Mouse (Mus musculus) testis, adult 2 months (tissue): ENCODE measurements around the gene Nfic.

Source experiments
- CTCF ChIP-seq: fragments of 200-500 bp; IDR thresholded peaks from 2 replicates; pipeline ENCODE4 v1.5.1; 2012; ENCODE audit warnings: low read depth, mild to moderate bottlenecking, inconsistent platforms, low read length, moderate library complexity; ENCODE audit not compliant: control insufficient read depth, insufficient read depth, insufficient replicate concordance
- POLR2A ChIP-seq: fragments of 200-500 bp; IDR thresholded peaks from 2 replicates; pipeline ENCODE4 v1.6.1; 2012; ENCODE audit warnings: low read depth, mild to moderate bottlenecking, inconsistent platforms, low read length, moderate library complexity; ENCODE audit not compliant: control insufficient read depth

DNA sequence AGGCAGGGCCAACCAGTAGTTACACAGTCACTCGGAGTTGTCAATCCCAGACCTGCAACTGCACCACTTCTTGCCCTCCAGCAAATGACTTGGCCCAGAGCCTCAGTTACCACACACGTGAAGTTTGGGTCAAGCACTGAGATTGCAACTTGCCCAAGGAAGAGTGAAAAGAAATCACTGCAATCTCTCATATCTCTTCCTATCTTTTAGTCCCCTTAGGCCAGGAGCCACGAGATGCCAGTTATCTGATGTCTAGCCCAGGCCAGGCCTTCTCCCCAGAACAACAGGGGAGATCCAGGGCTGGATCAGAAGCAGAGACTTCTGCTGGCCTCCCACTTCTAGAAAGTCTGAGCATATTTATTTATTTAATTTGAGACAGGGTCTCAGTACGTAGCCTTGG, 99.9 kb downstream of the Nfic start:
- TF ChIP-seq POLR2A (no peak), CTCF (no peak)
